In genomic region chr1:62252432-62252831, GRCm38 (mm10) we compare ENCODE assay signal across 24 mouse cellular contexts.
"Had no signal": no experiment of that assay in that cellular context is flagged by ENCODE, and none has a peak within 500 bp of the region (broad histone marks: within the 10 kb centered on the region; RNA-seq: fewer than 3 reads in every experiment).

No protein-coding gene starts in this region.

- DNase-seq: kidney, postnatal 10 days; kidney, postnatal 36 days; layer of hippocampus, postnatal 36 days; left cerebral cortex, postnatal 4 days; lung, adult 18-20 months; lung, postnatal 10 days; lung, postnatal 36 days; retina, postnatal 1 day; right cerebral cortex, postnatal 25 days; spleen, adult 18-20 months; thymus, postnatal 36 days had no signal

- H3K9ac ChIP-seq: kidney, embryonic 15.5 days; limb, embryonic 12.5 days; limb, embryonic 15.5 days; liver, embryonic 12.5 days; liver, embryonic 15.5 days; lung, embryonic 15.5 days; midbrain, embryonic 13.5 days; neural tube, embryonic 13.5 days; stomach, embryonic 15.5 days had no signal

- H3K27me3 ChIP-seq: kidney, embryonic 15.5 days; limb, embryonic 12.5 days; limb, embryonic 15.5 days; liver, embryonic 12.5 days; liver, embryonic 15.5 days; lung, embryonic 15.5 days; megakaryocyte, embryonic 14.5 days; midbrain, embryonic 13.5 days; neural tube, embryonic 13.5 days; stomach, embryonic 15.5 days had no signal

- H3K36me3 ChIP-seq: kidney, embryonic 15.5 days; limb, embryonic 12.5 days; limb, embryonic 15.5 days; liver, embryonic 12.5 days; liver, embryonic 15.5 days; lung, embryonic 15.5 days; midbrain, embryonic 10.5 days; midbrain, embryonic 13.5 days; neural tube, embryonic 13.5 days; stomach, embryonic 15.5 days had no signal

- H3K9me3 ChIP-seq: kidney, embryonic 15.5 days; limb, embryonic 12.5 days; limb, embryonic 15.5 days; liver, embryonic 12.5 days; liver, embryonic 15.5 days; lung, embryonic 15.5 days; megakaryocyte, embryonic 14.5 days; midbrain, embryonic 10.5 days; midbrain, embryonic 13.5 days; neural tube, embryonic 13.5 days; stomach, embryonic 15.5 days had no signal

- H3K27ac ChIP-seq: kidney, embryonic 15.5 days; left cerebral cortex, adult 2 months; limb, embryonic 12.5 days; limb, embryonic 15.5 days; liver, embryonic 12.5 days; liver, embryonic 15.5 days; lung, embryonic 15.5 days; midbrain, embryonic 10.5 days; midbrain, embryonic 13.5 days; neural tube, embryonic 13.5 days; stomach, embryonic 15.5 days had no signal

- H3K4me3 ChIP-seq: kidney, embryonic 15.5 days; left cerebral cortex, adult 2 months; limb, embryonic 12.5 days; limb, embryonic 15.5 days; liver, embryonic 12.5 days; liver, embryonic 15.5 days; lung, embryonic 15.5 days; megakaryocyte, embryonic 14.5 days; midbrain, embryonic 10.5 days; midbrain, embryonic 13.5 days; neural tube, embryonic 13.5 days; stomach, embryonic 15.5 days had no signal

- H3K4me2 ChIP-seq: kidney, embryonic 15.5 days; limb, embryonic 12.5 days; limb, embryonic 15.5 days; liver, embryonic 12.5 days; liver, embryonic 15.5 days; lung, embryonic 15.5 days; midbrain, embryonic 13.5 days; neural tube, embryonic 13.5 days; stomach, embryonic 15.5 days had no signal

- ATAC-seq: liver, embryonic 12.5 days; midbrain, embryonic 13.5 days; midbrain, embryonic 16.5 days had no signal

- H3K4me1 ChIP-seq: kidney, embryonic 15.5 days; limb, embryonic 12.5 days; limb, embryonic 15.5 days; liver, embryonic 12.5 days; liver, embryonic 15.5 days; lung, embryonic 15.5 days; megakaryocyte, embryonic 14.5 days; midbrain, embryonic 10.5 days; midbrain, embryonic 13.5 days; neural tube, embryonic 13.5 days; stomach, embryonic 15.5 days had no signal
